Mouse (Mus musculus): Measurements from ENCODE around the gene Btf3.

GRCm38 (mm10) chr13:98355559-98356111 is 38.8 kb upstream of the Btf3 start:
- TF ChIP-seq CTCF (IDR thresholded peaks at IDR 0.05; ENCODE audit: control insufficient read depth, insufficient read depth, insufficient read length) (no peak), MAX (IDR thresholded peaks at IDR 0.05) (no peak), CEBPB (IDR thresholded peaks at IDR 0.05; ENCODE audit: low read depth) (no peak), MYOD1 (IDR thresholded peaks at IDR 0.05; ENCODE audit: control insufficient read depth, insufficient read length, low read depth) (no peak), USF1 (IDR thresholded peaks at IDR 0.05; ENCODE audit: low read depth) (no peak)
